Mouse (Mus musculus) limb, embryonic 15.5 days (tissue): Measurements from ENCODE around the gene Ppil4. TPM values are rescaled to one million over a fixed set of nuclear protein-coding genes. Genes with fewer than 3 reads are reported as not detected.
A peak's percentile ranks its signal among the peaks of the same experiment; 100 is the strongest.

Source experiments
- ATAC-seq: fragments of 200-750 bp; cut with Nextera tagmentation; 2 replicates; pipeline ENCODE4 v1.8.0; 2017; ENCODE audit warnings: low read depth, moderate TSS enrichment; ENCODE audit not compliant: insufficient number of reproducible peaks, low FRiP score, low TSS enrichment
- H3K27ac ChIP-seq: fragments of 300-500 bp; sonication (generic); 2 replicates; pipeline ENCODE4 v1.5.1; 2015; ENCODE audit warnings: moderate library complexity, mild to moderate bottlenecking, inconsistent platforms
- H3K27me3 ChIP-seq: fragments of 300-500 bp; sonication (generic); 2 replicates; pipeline ENCODE4 v1.6.1; 2015; ENCODE audit warnings: inconsistent platforms
- H3K36me3 ChIP-seq: fragments of 300-500 bp; sonication (generic); 2 replicates; pipeline ENCODE4 v1.6.1; 2015; ENCODE audit warnings: inconsistent platforms
- H3K4me1 ChIP-seq: fragments of 300-500 bp; sonication (generic); 2 replicates; pipeline ENCODE4 v1.6.1; 2015; ENCODE audit warnings: inconsistent platforms
- H3K4me2 ChIP-seq: fragments of 300-500 bp; sonication (generic); 2 replicates; pipeline ENCODE4 v1.6.1; 2015; ENCODE audit warnings: mild to moderate bottlenecking, inconsistent platforms
- H3K4me3 ChIP-seq: fragments of 300-500 bp; sonication (generic); 2 replicates; pipeline ENCODE4 v1.5.1; 2015; ENCODE audit warnings: mild to moderate bottlenecking, inconsistent platforms
- H3K9ac ChIP-seq: fragments of 300-500 bp; sonication (generic); 2 replicates; pipeline ENCODE4 v1.6.1; 2015; ENCODE audit warnings: inconsistent platforms
- H3K9me3 ChIP-seq: fragments of 300-500 bp; sonication (generic); 2 replicates; pipeline ENCODE4 v1.6.1; 2016; ENCODE audit warnings: inconsistent platforms
- WGBS: fragments of 180-500 bp; shearing (Covaris S2); methylation state at CpG from one replicate; pipeline ENCODE4 v1.1.7; 2015; 5-methylcytosine and 5-hydroxymethylcytosine counted together
- polyA plus RNA-seq: library from polyadenylated mRNA; unstranded; fragments of >200 nt; fragmentation: Nextera tagmentation; extraction: Ambion mirVana; gene quantifications from 2 replicates; pipeline ENCODE4 v1.2.1, GENCODE M21; 2015

Ppil4 gene
- polyA plus RNA-seq, 1 experiment from 2014 or later: 38.9 TPM

GRCm38 (mm10) chr10:7840785-7841184 lies 48.1 kb downstream of the Ppil4 start:
- Histone ChIP-seq H3K4me3 (no peak overlapping the region), H3K9me3 (no peaks in the 10 kb centered on the region), H3K4me2 (no peak overlapping the region), H3K4me1 (peaks cover 14% of the 10 kb centered on the region), H3K9ac (no peak overlapping the region), H3K27ac (no peak overlapping the region), H3K36me3 (no peaks in the 10 kb centered on the region), H3K27me3 (no peaks in the 10 kb centered on the region; the same call in 1 of the 2 replicates)
- 45% methylated on average over 3 of the region's 3 CpGs for WGBS
- ATAC-seq: no peak

GRCm38 (mm10) chr10:7841571-7842080 lies 48.9 kb downstream of the Ppil4 start:
- H3K27me3 ChIP-seq: peaks cover 3% of the 10 kb centered on the region; the same call in 1 of the 2 replicates
- peak overlapping the region; percentile 14; the same call in 1 of the 2 replicates for H3K4me2 ChIP-seq
- ATAC-seq: peak; percentile 43; the same call in 1 of the 2 replicates
- no peak overlapping the region for H3K9ac ChIP-seq
- H3K9me3 ChIP-seq: no peaks in the 10 kb centered on the region
- H3K36me3 ChIP-seq: no peaks in the 10 kb centered on the region
- peaks cover 14% of the 10 kb centered on the region for H3K4me1 ChIP-seq
- H3K27ac ChIP-seq: peak overlapping the region; percentile 59
- 48% methylated on average over 14 of the region's 14 CpGs for WGBS
- no peak overlapping the region for H3K4me3 ChIP-seq

GRCm38 (mm10) chr10:7843181-7843580 lies 50.5 kb downstream of the Ppil4 start:
- ATAC-seq: no peak
- peaks cover 14% of the 10 kb centered on the region for H3K4me1 ChIP-seq
- H3K9me3 ChIP-seq: no peaks in the 10 kb centered on the region
- H3K4me2 ChIP-seq: no peak overlapping the region
- 88% methylated on average over 4 of the region's 4 CpGs for WGBS
- no peak overlapping the region for H3K9ac ChIP-seq
- no peaks in the 10 kb centered on the region for H3K36me3 ChIP-seq
- peaks cover 3% of the 10 kb centered on the region; the same call in 1 of the 2 replicates for H3K27me3 ChIP-seq
- no peak overlapping the region for H3K4me3 ChIP-seq
- H3K27ac ChIP-seq: no peak overlapping the region

- Histone ChIP-seq H3K9me3 (no peaks in the 10 kb centered on the region), H3K27me3 (peaks cover 3% of the 10 kb centered on the region; the same call in 1 of the 2 replicates), H3K4me2 (no peak overlapping the region), H3K36me3 (no peaks in the 10 kb centered on the region), H3K4me3 (no peak overlapping the region), H3K27ac (no peak overlapping the region), H3K4me1 (peaks cover 10% of the 10 kb centered on the region), H3K9ac (no peak overlapping the region)
- WGBS: 66% methylated on average over 4 of the region's 4 CpGs
- ATAC-seq: no peak
Observed at GRCm38 (mm10) chr10:7844161-7844560, 51.5 kb downstream of the Ppil4 start.

GRCm38 (mm10) chr10:7845136-7845535 lies 52.4 kb downstream of the Ppil4 start:
- no peak overlapping the region for H3K9ac ChIP-seq

GRCm38 (mm10) chr10:7845991-7846390 lies 53.3 kb downstream of the Ppil4 start:
- H3K9ac ChIP-seq: no peak overlapping the region
- no peaks in the 10 kb centered on the region for H3K36me3 ChIP-seq
- H3K9me3 ChIP-seq: no peaks in the 10 kb centered on the region
- WGBS: 86% methylated on average over 4 of the region's 4 CpGs
- ATAC-seq: no peak
- H3K4me1 ChIP-seq: peaks cover 10% of the 10 kb centered on the region
- no peak overlapping the region for H3K4me2 ChIP-seq
- no peak overlapping the region for H3K4me3 ChIP-seq
- H3K27ac ChIP-seq: no peak overlapping the region
- H3K27me3 ChIP-seq: peaks cover 3% of the 10 kb centered on the region; the same call in 1 of the 2 replicates

More at GRCm38 (mm10) chr10:7845136-7845535, 52.4 kb downstream of the Ppil4 start:
- ATAC-seq: no peak
- peaks cover 3% of the 10 kb centered on the region; the same call in 1 of the 2 replicates for H3K27me3 ChIP-seq
- WGBS: 66% methylated on average over 8 of the region's 8 CpGs
- no peak overlapping the region for H3K4me3 ChIP-seq
- no peak overlapping the region for H3K4me2 ChIP-seq
- no peaks in the 10 kb centered on the region for H3K9me3 ChIP-seq
- H3K36me3 ChIP-seq: no peaks in the 10 kb centered on the region
- H3K27ac ChIP-seq: no peak overlapping the region
- peaks cover 10% of the 10 kb centered on the region for H3K4me1 ChIP-seq

- Histone ChIP-seq H3K9ac (no peak overlapping the region), H3K27me3 (peaks cover 3% of the 10 kb centered on the region; the same call in 1 of the 2 replicates), H3K27ac (no peak overlapping the region), H3K4me3 (no peak overlapping the region), H3K9me3 (no peaks in the 10 kb centered on the region), H3K4me1 (no peaks in the 10 kb centered on the region), H3K36me3 (no peaks in the 10 kb centered on the region), H3K4me2 (no peak overlapping the region)
- ATAC-seq: no peak
- WGBS: 81% methylated on average over 2 of the region's 2 CpGs
Observed at GRCm38 (mm10) chr10:7847166-7847605, 54.5 kb downstream of the Ppil4 start.

- Histone ChIP-seq H3K9ac (no peak overlapping the region), H3K36me3 (no peaks in the 10 kb centered on the region), H3K4me1 (no peaks in the 10 kb centered on the region), H3K27me3 (no peaks in the 10 kb centered on the region), H3K4me3 (no peak overlapping the region), H3K9me3 (no peaks in the 10 kb centered on the region), H3K4me2 (no peak overlapping the region), H3K27ac (no peak overlapping the region)
- ATAC-seq: no peak
- 68% methylated on average over 3 of the region's 3 CpGs for WGBS
Observed at GRCm38 (mm10) chr10:7851891-7852290, 59.2 kb downstream of the Ppil4 start.

GRCm38 (mm10) chr10:7860494-7860893 lies 67.8 kb downstream of the Ppil4 start:
- Histone ChIP-seq H3K9ac (no peak overlapping the region), H3K9me3 (no peaks in the 10 kb centered on the region), H3K27me3 (no peaks in the 10 kb centered on the region), H3K36me3 (no peaks in the 10 kb centered on the region), H3K4me2 (no peak overlapping the region), H3K4me3 (no peak overlapping the region), H3K4me1 (peaks cover 16% of the 10 kb centered on the region), H3K27ac (peak overlapping the region; percentile 64; the same call in 1 of the 2 replicates)
- no peak for ATAC-seq
- 85% methylated on average over 7 of the region's 7 CpGs for WGBS

GRCm38 (mm10) chr10:7861259-7861936 lies 68.7 kb downstream of the Ppil4 start:
- Histone ChIP-seq H3K4me3 (no peak overlapping the region), H3K27ac (peak overlapping the region; percentile 71), H3K36me3 (no peaks in the 10 kb centered on the region), H3K4me2 (no peak overlapping the region), H3K9ac (no peak overlapping the region), H3K9me3 (no peaks in the 10 kb centered on the region), H3K4me1 (peaks cover 16% of the 10 kb centered on the region), H3K27me3 (no peaks in the 10 kb centered on the region)
- ATAC-seq: peak; percentile 67
- 58% methylated on average over 14 of the region's 14 CpGs for WGBS

- Histone ChIP-seq H3K36me3 (no peaks in the 10 kb centered on the region), H3K4me2 (no peak overlapping the region), H3K9ac (no peak overlapping the region), H3K4me3 (no peak overlapping the region), H3K27ac (peak overlapping the region; percentile 71), H3K4me1 (peaks cover 19% of the 10 kb centered on the region), H3K27me3 (peaks cover 7% of the 10 kb centered on the region), H3K9me3 (no peaks in the 10 kb centered on the region)
- ATAC-seq: no peak
- 84% methylated on average over 25 of the region's 25 CpGs for WGBS
Observed at GRCm38 (mm10) chr10:7861937-7862657, 69.4 kb downstream of the Ppil4 start.

GRCm38 (mm10) chr10:7863411-7863810 lies 70.7 kb downstream of the Ppil4 start:
- H3K27me3 ChIP-seq: peaks cover 20% of the 10 kb centered on the region
- no peaks in the 10 kb centered on the region for H3K36me3 ChIP-seq
- H3K9ac ChIP-seq: no peak overlapping the region
- H3K4me2 ChIP-seq: no peak overlapping the region
- no peaks in the 10 kb centered on the region for H3K9me3 ChIP-seq
- no peak overlapping the region for H3K27ac ChIP-seq
- ATAC-seq: no peak
- H3K4me1 ChIP-seq: peaks cover 25% of the 10 kb centered on the region
- H3K4me3 ChIP-seq: no peak overlapping the region
- 94% methylated on average over 6 of the region's 6 CpGs for WGBS
